Comparison of ENCODE assay signal across 19 mouse cellular contexts in the genomic region with DNA sequence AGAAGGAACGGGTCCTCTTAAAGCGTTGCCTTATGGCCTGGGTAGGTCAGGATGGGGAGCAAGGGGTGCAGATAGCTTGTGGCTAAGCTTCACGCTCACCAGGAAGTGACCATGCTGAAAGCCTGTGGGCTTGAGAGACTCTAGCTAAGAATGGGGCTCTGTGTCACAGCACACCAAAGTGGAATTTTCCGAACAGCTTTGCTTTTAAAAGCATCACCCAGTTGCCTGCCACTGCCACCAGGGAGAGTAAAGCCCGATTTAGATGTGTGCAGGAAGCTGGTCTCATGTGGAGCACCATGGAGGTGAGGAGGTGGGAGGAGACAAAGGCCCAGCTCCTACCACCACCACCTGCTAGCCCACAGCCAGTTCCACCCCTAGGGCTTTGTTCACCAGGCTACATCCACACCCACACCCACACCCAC. TPM values are rescaled to one million over a fixed set of nuclear protein-coding genes. Genes with fewer than 3 reads are reported as not detected.
DNase-seq lines count a peak whose midpoint lies in the region; ATAC-seq lines count a peak whose summit lies in the region.
"Had no signal": no experiment of that assay in that cellular context is flagged by ENCODE, and none has a peak within 500 bp of the region (broad histone marks: within the 10 kb centered on the region; RNA-seq: fewer than 3 reads in every experiment).

No protein-coding gene starts in this region.

- no peaks in the 10 kb centered on the region for H3K36me3 ChIP-seq in limb, embryonic 11.5 days (ENCODE audit: control insufficient read depth, insufficient read depth, low read length)
- H3K36me3 ChIP-seq in limb, embryonic 10.5 days = no peaks in the 10 kb centered on the region
- H3K36me3 ChIP-seq in megakaryocyte, embryonic 14.5 days (replicated peaks; ENCODE audit: low read length) = no peaks in the 10 kb centered on the region
- H3K36me3 ChIP-seq: forebrain, embryonic 12.5 days; limb, embryonic 12.5 days; midbrain, embryonic 15.5 days had no signal

- H3K27ac ChIP-seq in limb, embryonic 11.5 days (replicated peaks; ENCODE audit: low read depth, low read length) = no peak overlapping the region
- no peak overlapping the region for H3K27ac ChIP-seq in limb, embryonic 10.5 days
- H3K27ac ChIP-seq: forebrain, embryonic 12.5 days; limb, embryonic 12.5 days; midbrain, embryonic 15.5 days had no signal

- 67% methylated on average over 5 of the region's 5 CpGs for WGBS in limb, embryonic 11.5 days
- 70% methylated on average over 5 of the region's 5 CpGs for WGBS in limb, embryonic 10.5 days

- H3K9me3 ChIP-seq in limb, embryonic 11.5 days (ENCODE audit: control insufficient read depth, low read length) = no peaks in the 10 kb centered on the region
- H3K9me3 ChIP-seq in limb, embryonic 10.5 days (replicated peaks) = no peaks in the 10 kb centered on the region
- no peaks in the 10 kb centered on the region for H3K9me3 ChIP-seq in megakaryocyte, embryonic 14.5 days
- H3K9me3 ChIP-seq: forebrain, embryonic 12.5 days; limb, embryonic 12.5 days; midbrain, embryonic 15.5 days had no signal

- no peaks in the 10 kb centered on the region; the same call in 1 of the 2 replicates for H3K27me3 ChIP-seq in limb, embryonic 11.5 days (ENCODE audit: control insufficient read depth, insufficient read depth, low read length)
- no peaks in the 10 kb centered on the region for H3K27me3 ChIP-seq in limb, embryonic 10.5 days (ENCODE audit: low read depth, poor library complexity, severe bottlenecking)
- peaks cover 5% of the 10 kb centered on the region for H3K27me3 ChIP-seq in megakaryocyte, embryonic 14.5 days (replicated peaks)
- H3K27me3 ChIP-seq: midbrain, embryonic 15.5 days had no signal

- ATAC-seq in limb, embryonic 11.5 days (ENCODE audit: insufficient number of reproducible peaks, low FRiP score, low TSS enrichment, low read depth) = 0 out of 2 replicates have a peak, but pooled peaks have one; percentile 21
- ATAC-seq: midbrain, embryonic 15.5 days; Patski had no signal

- no peaks in the 10 kb centered on the region for H3K4me1 ChIP-seq in limb, embryonic 11.5 days (ENCODE audit: control insufficient read depth, insufficient read depth, low read length)
- peaks cover 7% of the 10 kb centered on the region for H3K4me1 ChIP-seq in limb, embryonic 10.5 days
- peaks cover 75% of the 10 kb centered on the region for H3K4me1 ChIP-seq in megakaryocyte, embryonic 14.5 days
- H3K4me1 ChIP-seq: limb, embryonic 12.5 days; midbrain, embryonic 15.5 days had no signal

- H3K9ac ChIP-seq in limb, embryonic 11.5 days (ENCODE audit: low read length) = no peak overlapping the region
- H3K9ac ChIP-seq: forebrain, embryonic 12.5 days; limb, embryonic 12.5 days; midbrain, embryonic 15.5 days had no signal

- H3K4me2 ChIP-seq in limb, embryonic 11.5 days (ENCODE audit: low read depth, severe bottlenecking) = no peak overlapping the region
- H3K4me2 ChIP-seq: forebrain, embryonic 12.5 days; heart, embryonic 11.5 days; limb, embryonic 12.5 days; midbrain, embryonic 15.5 days had no signal

- H3K4me3 ChIP-seq in limb, embryonic 11.5 days (ENCODE audit: low read depth, low read length) = no peak overlapping the region
- no peak overlapping the region for H3K4me3 ChIP-seq in limb, embryonic 10.5 days
- H3K4me3 ChIP-seq in megakaryocyte, embryonic 14.5 days (replicated peaks) = peak overlapping the region; percentile 84
- H3K4me3 ChIP-seq: forebrain, embryonic 12.5 days; limb, embryonic 12.5 days; midbrain, embryonic 15.5 days had no signal

- DNase-seq in frontal cortex, adult 2 months (ENCODE audit: extremely low spot score in 1 of 2, low spot score in 1 of 2) = peak; percentile 58 to 72
- no peak for DNase-seq in frontal cortex, postnatal 10 days (ENCODE audit: low spot score in 2 of 2)
- no peak for DNase-seq in limb, embryonic 11.5 days (ENCODE audit: low spot score)
- no peak for DNase-seq in limb, embryonic 10.5 days (ENCODE audit: low spot score)
- peak; percentile 81 for DNase-seq in 416B (ENCODE audit: low read depth)
- no peak for DNase-seq in embryo, embryonic 11 days
- DNase-seq in testis, postnatal 14 days (ENCODE audit: low spot score) = no peak
- DNase-seq: B cell, adult 2 months; cerebellum, adult 11 months; cerebellum, postnatal 36 days; lung, adult 18-20 months; lung, postnatal 4 days; spleen, adult 18-20 months had no signal

RNA-seq across cellular contexts. Expression of a gene that starts 2.6 kb away (rescaled TPM):
- polyA plus RNA-seq in frontal cortex, adult 2 months (2012; rRNA removed) = 58.8 and 59.8 TPM in 2 replicates
- polyA plus RNA-seq in limb, embryonic 11.5 days (2014; fragmentation: Nextera tagmentation; extraction: Ambion mirVana) = 37.7 and 40.3 TPM in 2 replicates
- 32.0 and 38.2 TPM in 2 replicates for polyA plus RNA-seq in limb, embryonic 10.5 days (2016; fragmentation: Nextera tagmentation; extraction: Ambion mirVana)
- polyA plus RNA-seq in megakaryocyte, embryonic 14.5 days (2012; ENCODE audit: insufficient read depth, low replicate concordance) = 7.1 and 8.7 TPM in 2 replicates

Comparison
In these comparisons a context has a peak if more than half of its experiments do, and no peak if none do; other contexts are left out.
1. DNase-seq: peak in frontal cortex, adult 2 months (2 of 2) and 416B (single experiment); none in frontal cortex, postnatal 10 days (0 of 2), limb, embryonic 11.5 days (single experiment), limb, embryonic 10.5 days (single experiment), embryo, embryonic 11 days (single experiment) and testis, postnatal 14 days (single experiment).